Comparison of ENCODE assay signal across 9 mouse cellular contexts in the genomic region with DNA sequence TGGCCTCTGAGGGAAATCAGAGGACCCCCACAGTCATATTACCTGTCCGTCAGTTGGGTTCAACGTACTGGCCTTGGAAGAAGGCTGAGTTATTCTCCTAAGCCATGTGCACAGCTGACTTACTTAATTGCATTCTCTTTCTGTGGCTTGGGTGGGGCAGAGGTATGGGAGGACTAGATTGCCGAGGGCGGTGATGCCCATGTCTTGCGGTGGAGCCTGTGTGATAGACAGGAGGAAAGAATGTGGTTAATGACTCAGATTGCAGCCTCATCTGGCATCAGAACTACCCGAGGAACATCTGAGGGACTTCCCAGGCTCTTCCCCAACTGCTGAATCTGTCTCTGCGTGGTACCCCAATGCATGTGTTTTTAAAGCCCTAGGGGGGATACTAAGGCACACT. TPM values are rescaled to one million over a fixed set of nuclear protein-coding genes. Genes with fewer than 3 reads are reported as not detected.
DNase-seq lines count a peak whose midpoint lies in the region.
"Had no signal": no experiment of that assay in that cellular context is flagged by ENCODE, and none has a peak within 500 bp of the region (broad histone marks: within the 10 kb centered on the region; RNA-seq: fewer than 3 reads in every experiment).

No protein-coding gene starts in this region.

- peaks cover 36% of the 10 kb centered on the region for H3K36me3 ChIP-seq in heart, embryonic 10.5 days

- DNase-seq in heart, embryonic 10.5 days (ENCODE audit: low spot score) = no peak
- DNase-seq in heart, postnatal 25 days (ENCODE audit: low spot score) = no peak
- peak; percentile 75 for DNase-seq in Muller cell, postnatal 12 days (ENCODE audit: inconsistent ontology term)
- peak; percentile 91 for DNase-seq in induced T-regulatory cell, adult 2 months (ENCODE audit: low read depth)
- DNase-seq in naive thymus-derived CD4-positive, alpha-beta T cell, adult 2 months (ENCODE audit: low read depth) = peak; percentile 71
- no peak for DNase-seq in heart, adult 8-10 months (ENCODE audit: low spot score)
- DNase-seq in thymus, postnatal 0 days (ENCODE audit: low spot score) = no peak
- no peak for DNase-seq in gastrocnemius, postnatal 14 days

- peak overlapping the region; percentile 25; the same call in 1 of the 2 replicates for H3K27ac ChIP-seq in heart, embryonic 10.5 days

- 69% methylated on average over 7 of the region's 7 CpGs for WGBS in heart, embryonic 10.5 days

- intact Hi-C loops in heart, postnatal 25 days (cut with DNase I) = no loop called here
- intact Hi-C loops in gastrocnemius, postnatal 14 days (cut with DNase I; ENCODE audit: low total_unique reads) = no loop called here

- H3K4me3 ChIP-seq in heart, embryonic 10.5 days = no peak overlapping the region
- H3K4me3 ChIP-seq: heart, embryonic 12.5 days had no signal

- peaks cover 80% of the 10 kb centered on the region for H3K4me1 ChIP-seq in heart, embryonic 10.5 days

- H3K9me3 ChIP-seq in heart, embryonic 10.5 days = no peaks in the 10 kb centered on the region
- H3K9me3 ChIP-seq: heart, embryonic 12.5 days had no signal

- H3K27me3 ChIP-seq in heart, embryonic 10.5 days (ENCODE audit: insufficient read depth, poor library complexity, severe bottlenecking) = no peaks in the 10 kb centered on the region
- H3K27me3 ChIP-seq: heart, embryonic 12.5 days had no signal

RNA-seq across cellular contexts. Expression of a gene that starts 12.7 kb away (rescaled TPM):
- polyA plus RNA-seq in heart, embryonic 10.5 days (2016; fragmentation: Nextera tagmentation; extraction: Ambion mirVana) = 160 and 178 TPM in 2 replicates
- 100 to 1,000 TPM; 186 to 202 TPM for total RNA-seq in heart, postnatal 25 days (2021)
- total RNA-seq in heart, adult 8-10 months (2022) = 100 to 1,000 TPM; 196 to 226 (median 214) TPM
- 150 and 161 TPM in 2 replicates for polyA plus RNA-seq in thymus, postnatal 0 days (2015; fragmentation: Nextera tagmentation; extraction: Ambion mirVana)
- 10 to 100 TPM; 73.6 to 76.9 TPM for total RNA-seq in gastrocnemius, postnatal 14 days (2021)

Comparison
In these comparisons a context has a peak if more than half of its experiments do, and no peak if none do; other contexts are left out.
1. DNase-seq: peak in Muller cell, postnatal 12 days (single experiment), induced T-regulatory cell, adult 2 months (single experiment) and naive thymus-derived CD4-positive, alpha-beta T cell, adult 2 months (single experiment); none in heart, embryonic 10.5 days (single experiment), heart, postnatal 25 days (single experiment), heart, adult 8-10 months (single experiment), thymus, postnatal 0 days (single experiment) and gastrocnemius, postnatal 14 days (single experiment).